Mouse (Mus musculus): ENCODE measurements around the gene Gm10309. TPM values are rescaled to one million over a fixed set of nuclear protein-coding genes. Genes with fewer than 3 reads are reported as not detected.

The Gm10309 gene
- polyA plus RNA-seq, 1 experiment from 2014 or later = 0.25 TPM

DNA sequence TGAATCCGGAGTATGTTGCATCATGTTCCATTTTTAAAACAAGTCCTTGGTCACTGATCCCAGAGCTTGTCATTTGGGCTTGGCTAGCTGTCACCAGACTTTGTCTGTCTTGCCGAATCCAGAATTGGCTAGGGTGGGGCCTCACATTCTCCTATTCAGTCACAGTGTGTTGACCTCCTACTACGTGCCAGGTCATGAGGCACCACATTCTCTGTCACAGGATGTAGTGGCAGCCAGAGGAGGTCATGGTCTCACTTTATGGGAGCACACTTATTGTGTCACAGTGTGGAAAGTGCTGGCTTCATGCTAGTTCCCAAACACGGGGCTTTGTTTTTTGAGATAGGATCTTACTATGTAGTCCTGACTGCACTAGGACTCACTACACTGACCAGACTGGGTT is 3.6 kb downstream of the Gm10309 start:
- no peak for ATAC-seq (ENCODE audit: low FRiP score, low TSS enrichment)
- Histone ChIP-seq H3K4me2 (replicated peaks; ENCODE audit: low read depth, low read length) (no peak overlapping the region), H3K9me3 (ENCODE audit: low read length) (no peaks in the 10 kb centered on the region), H3K9ac (replicated peaks; ENCODE audit: low read length) (no peak overlapping the region), H3K4me1 (ENCODE audit: insufficient read depth, low read length) (peaks cover 19% of the 10 kb centered on the region), H3K36me3 (ENCODE audit: insufficient read depth, low read length) (no peaks in the 10 kb centered on the region), H3K27me3 (ENCODE audit: insufficient read depth, low read length) (no peaks in the 10 kb centered on the region), H3K4me3 (ENCODE audit: low read length) (no peak overlapping the region), H3K27ac (ENCODE audit: low read length) (no peak overlapping the region)
- WGBS = 77% methylated on average over 4 of the region's 4 CpGs

DNA sequence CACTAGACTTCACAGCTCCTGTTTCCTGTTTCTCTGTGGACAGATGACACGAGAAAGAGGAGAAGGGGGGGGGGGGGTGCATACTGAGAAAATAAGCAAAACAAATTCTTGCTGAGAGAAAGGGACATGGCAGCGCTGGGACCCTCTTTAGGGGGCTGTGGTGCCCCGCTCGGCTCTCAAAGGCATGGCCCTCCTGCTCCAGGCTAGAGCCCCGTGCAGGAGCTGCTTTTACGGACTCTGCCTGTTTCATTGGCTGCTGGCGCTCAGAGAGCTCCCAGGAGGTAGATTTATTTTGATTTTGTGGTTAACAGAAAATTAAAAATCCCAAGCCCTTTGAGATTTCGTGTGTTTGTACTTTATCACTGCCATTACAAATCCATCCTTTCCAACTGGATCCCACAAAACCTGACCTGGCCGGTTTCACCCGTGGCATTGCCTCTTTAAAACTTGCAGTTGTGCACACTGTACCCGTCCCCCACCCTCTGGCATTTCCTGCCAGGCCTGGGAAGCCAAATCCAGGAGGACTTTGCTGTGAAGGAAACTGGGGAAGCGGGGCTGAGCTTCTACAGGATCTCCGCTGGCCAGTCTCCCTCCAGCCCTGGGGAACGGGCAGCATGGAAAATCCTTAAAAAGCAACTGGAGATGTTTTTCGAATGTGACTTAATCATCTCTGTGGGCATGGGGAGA is 5.5 kb downstream of the Gm10309 start:
- peak overlapping the region; percentile 83 for H3K27ac ChIP-seq (ENCODE audit: low read length)
- no peak overlapping the region for H3K4me3 ChIP-seq (ENCODE audit: low read length)
- no peaks in the 10 kb centered on the region for H3K9me3 ChIP-seq (ENCODE audit: low read length)
- H3K4me2 ChIP-seq (replicated peaks; ENCODE audit: low read depth, low read length) = no peak overlapping the region
- ATAC-seq (ENCODE audit: low FRiP score, low TSS enrichment) = peak; percentile 49; the same call in 1 of the 2 replicates
- no peaks in the 10 kb centered on the region for H3K27me3 ChIP-seq (ENCODE audit: insufficient read depth, low read length)
- H3K36me3 ChIP-seq (ENCODE audit: insufficient read depth, low read length) = no peaks in the 10 kb centered on the region
- peaks cover 18% of the 10 kb centered on the region for H3K4me1 ChIP-seq (ENCODE audit: insufficient read depth, low read length)
- H3K9ac ChIP-seq (replicated peaks; ENCODE audit: low read length) = peak overlapping the region; percentile 32; the same call in 1 of the 2 replicates
- 41% methylated on average over 14 of the region's 15 CpGs for WGBS

DNA sequence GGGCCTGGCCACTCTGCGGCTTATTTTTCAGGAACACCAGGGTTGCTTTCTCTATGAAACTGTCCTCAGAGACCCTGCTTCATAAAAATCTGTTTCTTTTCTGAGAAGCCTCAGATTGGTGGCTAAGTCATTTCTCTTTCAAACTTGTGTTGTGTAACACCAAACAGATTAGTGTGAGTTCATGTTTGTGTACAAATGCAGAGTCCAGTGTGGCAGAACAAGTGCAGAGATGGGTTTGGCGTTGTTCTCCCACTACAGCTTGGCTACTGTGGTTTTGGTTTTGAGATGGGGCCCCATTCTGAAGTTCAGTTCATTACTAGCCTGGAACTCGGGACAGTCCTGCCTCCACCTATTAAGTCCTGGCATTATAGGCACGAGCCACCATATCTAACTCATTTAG is 7.7 kb downstream of the Gm10309 start:
- peaks cover 18% of the 10 kb centered on the region for H3K4me1 ChIP-seq (ENCODE audit: insufficient read depth, low read length)
- no peaks in the 10 kb centered on the region for H3K9me3 ChIP-seq (ENCODE audit: low read length)
- H3K36me3 ChIP-seq (ENCODE audit: insufficient read depth, low read length) = no peaks in the 10 kb centered on the region
- no peak for ATAC-seq (ENCODE audit: low FRiP score, low TSS enrichment)
- no peak overlapping the region for H3K27ac ChIP-seq (ENCODE audit: low read length)
- H3K4me3 ChIP-seq (ENCODE audit: low read length) = no peak overlapping the region
- 90% methylated on average over 4 of the region's 4 CpGs for WGBS
- no peaks in the 10 kb centered on the region for H3K27me3 ChIP-seq (ENCODE audit: insufficient read depth, low read length)
- H3K9ac ChIP-seq (replicated peaks; ENCODE audit: low read length) = no peak overlapping the region
- no peak overlapping the region for H3K4me2 ChIP-seq (replicated peaks; ENCODE audit: low read depth, low read length)

DNA sequence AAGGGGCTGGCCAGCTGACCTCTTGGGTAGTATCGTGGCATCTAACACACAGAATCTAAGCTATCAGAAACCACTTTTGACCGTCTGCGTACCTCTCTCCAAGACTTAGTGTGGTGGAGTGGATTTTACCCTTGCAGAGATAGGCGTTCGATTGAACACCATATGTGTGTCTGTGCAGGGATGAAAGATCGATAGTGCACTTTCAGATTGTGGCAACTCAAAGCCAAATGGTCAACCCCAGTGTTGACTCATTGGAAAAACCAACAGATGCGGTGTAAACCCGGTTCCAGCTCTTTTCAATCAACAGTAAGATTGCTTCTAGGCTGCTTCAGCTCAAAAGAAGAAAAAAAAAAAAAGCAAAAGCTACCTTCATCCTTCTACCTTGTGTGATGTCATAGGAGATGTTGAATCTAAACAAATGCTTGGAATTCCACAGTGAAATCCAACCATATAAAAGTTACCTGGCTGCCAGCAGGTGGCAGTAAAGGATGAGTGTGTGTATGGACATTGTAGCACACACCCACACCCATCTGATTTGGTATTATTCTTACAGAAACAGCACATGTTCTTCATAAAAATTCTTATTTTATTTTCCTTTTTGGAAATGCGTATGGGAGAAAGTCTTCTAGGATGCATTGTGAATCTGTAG is 8.8 kb downstream of the Gm10309 start:
- Histone ChIP-seq H3K36me3 (ENCODE audit: insufficient read depth, low read length) (no peaks in the 10 kb centered on the region), H3K4me2 (replicated peaks; ENCODE audit: low read depth, low read length) (no peak overlapping the region), H3K27ac (ENCODE audit: low read length) (no peak overlapping the region), H3K9ac (replicated peaks; ENCODE audit: low read length) (no peak overlapping the region), H3K27me3 (ENCODE audit: insufficient read depth, low read length) (no peaks in the 10 kb centered on the region), H3K9me3 (ENCODE audit: low read length) (no peaks in the 10 kb centered on the region), H3K4me1 (ENCODE audit: insufficient read depth, low read length) (peaks cover 18% of the 10 kb centered on the region), H3K4me3 (ENCODE audit: low read length) (no peak overlapping the region)
- peak; percentile 43 for ATAC-seq (ENCODE audit: low FRiP score, low TSS enrichment)
- 87% methylated on average over 9 of the region's 9 CpGs for WGBS

DNA sequence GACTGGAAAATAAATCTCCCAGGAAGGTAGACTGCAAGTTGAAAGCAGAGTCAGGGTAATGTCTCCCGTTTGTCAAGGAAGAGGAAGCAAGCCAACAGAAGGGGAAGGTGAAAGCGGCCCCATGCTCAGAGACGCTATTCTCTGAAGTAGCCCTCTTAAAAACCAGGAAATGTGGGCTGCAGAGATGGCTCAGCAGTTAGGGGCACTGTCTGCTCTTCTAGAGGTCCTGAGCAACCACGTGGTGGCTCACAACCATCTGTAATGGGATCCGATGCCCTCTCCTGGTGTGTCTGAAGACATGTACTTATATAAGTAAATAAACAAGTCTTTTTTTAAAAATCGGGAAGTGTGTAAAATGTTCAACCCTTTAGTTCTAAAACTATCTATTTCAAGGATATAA is 10.1 kb downstream of the Gm10309 start:
- Histone ChIP-seq H3K4me3 (ENCODE audit: low read length) (no peak overlapping the region), H3K9ac (replicated peaks; ENCODE audit: low read length) (no peak overlapping the region), H3K36me3 (ENCODE audit: insufficient read depth, low read length) (no peaks in the 10 kb centered on the region), H3K27ac (ENCODE audit: low read length) (no peak overlapping the region; the same call in 1 of the 2 replicates), H3K4me1 (ENCODE audit: insufficient read depth, low read length) (peaks cover 12% of the 10 kb centered on the region), H3K4me2 (replicated peaks; ENCODE audit: low read depth, low read length) (no peak overlapping the region), H3K27me3 (ENCODE audit: insufficient read depth, low read length) (no peaks in the 10 kb centered on the region), H3K9me3 (ENCODE audit: low read length) (no peaks in the 10 kb centered on the region)
- no peak for ATAC-seq (ENCODE audit: low FRiP score, low TSS enrichment)
- WGBS = 56% methylated on average over 6 of the region's 6 CpGs

DNA sequence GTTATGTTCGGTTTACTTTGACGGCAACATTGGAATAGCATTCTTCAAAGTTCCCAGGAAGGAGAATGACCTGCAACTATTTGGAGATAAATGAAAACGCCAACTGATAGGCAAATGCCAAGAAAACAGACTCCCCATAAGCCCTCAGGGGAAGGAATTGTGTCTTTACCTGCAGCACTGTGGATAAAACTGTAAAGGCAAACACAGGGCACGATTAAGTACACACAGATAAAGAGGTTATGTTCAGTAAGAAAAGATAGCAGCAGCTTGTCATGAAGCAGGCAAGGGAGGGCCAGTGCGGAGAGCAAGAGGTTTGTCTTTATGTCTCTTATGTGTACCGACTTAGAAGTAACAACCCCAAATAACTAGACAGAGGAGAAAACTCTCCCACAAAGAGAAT is 10.5 kb downstream of the Gm10309 start:
- peaks cover 8% of the 10 kb centered on the region for H3K4me1 ChIP-seq (ENCODE audit: insufficient read depth, low read length)
- 68% methylated on average over 6 of the region's 6 CpGs for WGBS
- no peaks in the 10 kb centered on the region for H3K9me3 ChIP-seq (ENCODE audit: low read length)
- H3K36me3 ChIP-seq (ENCODE audit: insufficient read depth, low read length) = no peaks in the 10 kb centered on the region
- H3K27me3 ChIP-seq (ENCODE audit: insufficient read depth, low read length) = no peaks in the 10 kb centered on the region
- H3K4me3 ChIP-seq (ENCODE audit: low read length) = no peak overlapping the region
- H3K9ac ChIP-seq (replicated peaks; ENCODE audit: low read length) = no peak overlapping the region
- H3K4me2 ChIP-seq (replicated peaks; ENCODE audit: low read depth, low read length) = no peak overlapping the region
- peak overlapping the region; percentile 36; the same call in 1 of the 2 replicates for H3K27ac ChIP-seq (ENCODE audit: low read length)
- no peak for ATAC-seq (ENCODE audit: low FRiP score, low TSS enrichment)

DNA sequence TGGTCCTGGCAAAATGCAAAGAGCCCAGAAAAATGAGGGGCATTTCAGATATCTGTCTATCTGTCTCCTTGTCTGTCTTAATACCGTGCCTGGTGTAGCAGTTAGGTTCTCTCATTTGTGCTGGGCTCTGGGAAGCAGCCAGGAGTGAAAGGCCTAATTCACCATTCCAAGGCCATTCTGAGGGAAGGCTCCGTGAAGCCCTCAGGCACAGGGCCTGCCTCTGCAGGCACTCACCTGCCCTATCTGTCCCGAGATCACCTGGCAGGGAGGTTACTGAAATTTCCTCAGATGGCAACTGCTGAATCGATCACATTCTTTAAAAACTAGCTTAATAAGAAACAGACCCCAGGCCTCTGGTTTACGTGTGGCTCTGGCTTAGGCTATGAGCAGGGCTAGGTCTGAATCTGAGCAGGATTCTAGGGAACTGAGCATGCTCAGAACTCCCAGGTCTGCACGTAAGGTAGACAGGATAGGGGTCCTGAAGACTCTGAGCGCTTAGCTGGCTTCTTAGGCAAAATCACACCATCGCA is 11.1 kb downstream of the Gm10309 start:
- Histone ChIP-seq H3K4me1 (ENCODE audit: insufficient read depth, low read length) (peaks cover 2% of the 10 kb centered on the region), H3K36me3 (ENCODE audit: insufficient read depth, low read length) (no peaks in the 10 kb centered on the region), H3K27ac (ENCODE audit: low read length) (peak overlapping the region; percentile 36; the same call in 1 of the 2 replicates), H3K27me3 (ENCODE audit: insufficient read depth, low read length) (no peaks in the 10 kb centered on the region), H3K9me3 (ENCODE audit: low read length) (no peaks in the 10 kb centered on the region), H3K4me3 (ENCODE audit: low read length) (no peak overlapping the region), H3K4me2 (replicated peaks; ENCODE audit: low read depth, low read length) (no peak overlapping the region), H3K9ac (replicated peaks; ENCODE audit: low read length) (no peak overlapping the region)
- peak; percentile 75; the same call in 1 of the 2 replicates for ATAC-seq (ENCODE audit: low FRiP score, low TSS enrichment)
- WGBS = 74% methylated on average over 8 of the region's 8 CpGs

GRCm38 (mm10) chr17:86492376-86492775 is 12.7 kb downstream of the Gm10309 start:
- no peaks in the 10 kb centered on the region for H3K36me3 ChIP-seq (ENCODE audit: insufficient read depth, low read length)
- no peak overlapping the region for H3K9ac ChIP-seq (replicated peaks; ENCODE audit: low read length)
- no peak overlapping the region for H3K4me3 ChIP-seq (ENCODE audit: low read length)
- no peaks in the 10 kb centered on the region for H3K9me3 ChIP-seq (ENCODE audit: low read length)
- no peak overlapping the region for H3K4me2 ChIP-seq (replicated peaks; ENCODE audit: low read depth, low read length)
- no peaks in the 10 kb centered on the region for H3K27me3 ChIP-seq (ENCODE audit: insufficient read depth, low read length)
- H3K27ac ChIP-seq (ENCODE audit: low read length) = no peak overlapping the region
- no peaks in the 10 kb centered on the region for H3K4me1 ChIP-seq (ENCODE audit: insufficient read depth, low read length)
- no peak for ATAC-seq (ENCODE audit: low FRiP score, low TSS enrichment)
- WGBS = 79% methylated on average over 7 of the region's 7 CpGs

GRCm38 (mm10) chr17:86489827-86490226 is 15.2 kb downstream of the Gm10309 start:
- no peak overlapping the region for H3K4me3 ChIP-seq (ENCODE audit: low read length)
- no peaks in the 10 kb centered on the region for H3K4me1 ChIP-seq (ENCODE audit: insufficient read depth, low read length)
- H3K4me2 ChIP-seq (replicated peaks; ENCODE audit: low read depth, low read length) = no peak overlapping the region
- no peak overlapping the region for H3K9ac ChIP-seq (replicated peaks; ENCODE audit: low read length)
- no peak overlapping the region for H3K27ac ChIP-seq (ENCODE audit: low read length)
- H3K9me3 ChIP-seq (ENCODE audit: low read length) = no peaks in the 10 kb centered on the region
- 89% methylated on average over 10 of the region's 10 CpGs for WGBS
- H3K36me3 ChIP-seq (ENCODE audit: insufficient read depth, low read length) = no peaks in the 10 kb centered on the region
- ATAC-seq (ENCODE audit: low FRiP score, low TSS enrichment) = no peak
- H3K27me3 ChIP-seq (ENCODE audit: insufficient read depth, low read length) = no peaks in the 10 kb centered on the region

DNA sequence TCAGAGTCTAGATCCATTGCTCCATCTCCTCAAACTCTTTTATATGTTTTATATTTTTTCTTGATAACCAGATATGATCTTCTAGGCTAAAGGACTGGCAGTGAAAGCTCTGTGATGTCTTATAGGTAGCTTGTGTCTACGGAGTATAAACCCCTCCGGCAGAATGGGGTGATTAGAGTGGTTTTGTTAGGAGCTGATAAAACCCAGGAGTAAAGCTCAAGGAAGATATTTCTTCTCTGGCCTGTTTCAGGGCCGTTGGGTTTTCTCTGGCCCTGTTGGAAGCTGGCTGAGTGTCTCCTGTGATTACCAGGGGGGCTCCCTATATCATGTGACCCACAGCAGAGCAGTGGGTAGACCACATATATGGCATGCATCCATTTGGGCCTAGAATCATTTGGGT is 17.6 kb downstream of the Gm10309 start:
- no peaks in the 10 kb centered on the region for H3K36me3 ChIP-seq (ENCODE audit: insufficient read depth, low read length)
- H3K9me3 ChIP-seq (ENCODE audit: low read length) = no peaks in the 10 kb centered on the region
- no peaks in the 10 kb centered on the region for H3K4me1 ChIP-seq (ENCODE audit: insufficient read depth, low read length)
- H3K9ac ChIP-seq (replicated peaks; ENCODE audit: low read length) = no peak overlapping the region
- WGBS = 83% methylated on average over 3 of the region's 3 CpGs
- ATAC-seq (ENCODE audit: low FRiP score, low TSS enrichment) = no peak
- no peaks in the 10 kb centered on the region for H3K27me3 ChIP-seq (ENCODE audit: insufficient read depth, low read length)
- H3K4me3 ChIP-seq (ENCODE audit: low read length) = no peak overlapping the region
- no peak overlapping the region for H3K4me2 ChIP-seq (replicated peaks; ENCODE audit: low read depth, low read length)
- H3K27ac ChIP-seq (ENCODE audit: low read length) = no peak overlapping the region

All from kidney, embryonic 16.5 days (tissue).